Mouse (Mus musculus): ENCODE measurements at regions not wholly inside any gene's neighbourhood (a gene's known extent, or its start where the extent isn't known, plus 50 kb on each side); places are given as distances from the start of the nearest gene placed in this dataset.

GRCm38 (mm10) chr3:137751732-137752260 lies 80.5 kb downstream of the Gm21962 start:
- no peak for ATAC-seq (ENCODE audit: low FRiP score, low read depth)
- TF ChIP-seq POLR2A (IDR thresholded peaks at IDR 0.05; ENCODE audit: borderline replicate concordance, extremely low read depth, insufficient read depth, insufficient read length): no peak
- Histone ChIP-seq H3K9ac (ENCODE audit: low read depth, low read length, severe bottlenecking) (no peak overlapping the region), H3K27ac (replicated peaks; ENCODE audit: low read depth, low read length) (no peak overlapping the region), H3K36me3 (ENCODE audit: control insufficient read depth, insufficient read depth, low read length) (no peaks in the 10 kb centered on the region), H3K9me3 (ENCODE audit: control insufficient read depth, low read length) (no peaks in the 10 kb centered on the region), H3K4me2 (replicated peaks; ENCODE audit: low read depth, low read length, severe bottlenecking) (no peak overlapping the region), H3K27me3 (ENCODE audit: control insufficient read depth, insufficient read depth, low read length) (no peaks in the 10 kb centered on the region), H3K4me1 (ENCODE audit: control insufficient read depth, insufficient read depth, low read length) (peaks cover 7% of the 10 kb centered on the region), H3K4me3 (replicated peaks; ENCODE audit: low read length) (no peak overlapping the region)
- no peak for DNase-seq (ENCODE audit: low spot score)
- 89% methylated on average over 9 of the region's 9 CpGs for WGBS

GRCm38 (mm10) chr3:137752447-137753256 lies 81.3 kb downstream of the Gm21962 start:
- Histone ChIP-seq H3K4me2 (replicated peaks; ENCODE audit: low read depth, low read length, severe bottlenecking) (peak overlapping the region; percentile 48), H3K4me3 (replicated peaks; ENCODE audit: low read length) (peak overlapping the region; percentile 30), H3K36me3 (ENCODE audit: control insufficient read depth, insufficient read depth, low read length) (no peaks in the 10 kb centered on the region), H3K27ac (replicated peaks; ENCODE audit: low read depth, low read length) (peak overlapping the region; percentile 38; the same call in 1 of the 2 replicates), H3K4me1 (ENCODE audit: control insufficient read depth, insufficient read depth, low read length) (peaks cover 7% of the 10 kb centered on the region), H3K27me3 (ENCODE audit: control insufficient read depth, insufficient read depth, low read length) (no peaks in the 10 kb centered on the region), H3K9ac (ENCODE audit: low read depth, low read length, severe bottlenecking) (0 out of 2 replicates have a peak overlapping the region, but pooled peaks have one; percentile 9), H3K9me3 (ENCODE audit: control insufficient read depth, low read length) (no peaks in the 10 kb centered on the region)
- WGBS: 12% methylated on average over 24 of the region's 25 CpGs
- TF ChIP-seq POLR2A (IDR thresholded peaks at IDR 0.05; ENCODE audit: borderline replicate concordance, extremely low read depth, insufficient read depth, insufficient read length): no peak
- ATAC-seq (ENCODE audit: low FRiP score, low read depth) (peak; percentile 94), DNase-seq (ENCODE audit: low spot score) (peak; percentile 93)

- no peaks in the 10 kb centered on the region for H3K27me3 ChIP-seq (ENCODE audit: control insufficient read depth, insufficient read depth, low read length)
- 0 out of 2 replicates have a peak overlapping the region, but pooled peaks have one; percentile 9 for H3K9ac ChIP-seq (ENCODE audit: low read depth, low read length, severe bottlenecking)
- peak overlapping the region; percentile 48 for H3K4me2 ChIP-seq (replicated peaks; ENCODE audit: low read depth, low read length, severe bottlenecking)
- TF ChIP-seq POLR2A (IDR thresholded peaks at IDR 0.05; ENCODE audit: borderline replicate concordance, extremely low read depth, insufficient read depth, insufficient read length): no peak
- H3K4me1 ChIP-seq (ENCODE audit: control insufficient read depth, insufficient read depth, low read length): peaks cover 7% of the 10 kb centered on the region
- DNase-seq (ENCODE audit: low spot score) (no peak), ATAC-seq (ENCODE audit: low FRiP score, low read depth) (no peak)
- no peaks in the 10 kb centered on the region for H3K36me3 ChIP-seq (ENCODE audit: control insufficient read depth, insufficient read depth, low read length)
- H3K9me3 ChIP-seq (ENCODE audit: control insufficient read depth, low read length): no peaks in the 10 kb centered on the region
- H3K27ac ChIP-seq (replicated peaks; ENCODE audit: low read depth, low read length): no peak overlapping the region
- 0 out of 2 replicates have a peak overlapping the region, but pooled peaks have one; percentile 30 for H3K4me3 ChIP-seq (replicated peaks; ENCODE audit: low read length)
- WGBS: 59% methylated on average over 7 of the region's 7 CpGs
Observed at GRCm38 (mm10) chr3:137753257-137753654, 81.9 kb downstream of the Gm21962 start.

GRCm38 (mm10) chr3:137755391-137755790 lies 84.1 kb downstream of the Gm21962 start:
- Histone ChIP-seq H3K4me1 (ENCODE audit: control insufficient read depth, insufficient read depth, low read length) (peaks cover 5% of the 10 kb centered on the region), H3K36me3 (ENCODE audit: control insufficient read depth, insufficient read depth, low read length) (no peaks in the 10 kb centered on the region), H3K9me3 (ENCODE audit: control insufficient read depth, low read length) (no peaks in the 10 kb centered on the region), H3K27me3 (ENCODE audit: control insufficient read depth, insufficient read depth, low read length) (no peaks in the 10 kb centered on the region), H3K9ac (ENCODE audit: low read depth, low read length, severe bottlenecking) (no peak overlapping the region), H3K4me2 (replicated peaks; ENCODE audit: low read depth, low read length, severe bottlenecking) (no peak overlapping the region), H3K4me3 (replicated peaks; ENCODE audit: low read length) (no peak overlapping the region), H3K27ac (replicated peaks; ENCODE audit: low read depth, low read length) (no peak overlapping the region)
- no peak for DNase-seq (ENCODE audit: low spot score)
- WGBS: 89% methylated on average over 5 of the region's 5 CpGs
- no peak for TF ChIP-seq POLR2A (IDR thresholded peaks at IDR 0.05; ENCODE audit: borderline replicate concordance, extremely low read depth, insufficient read depth, insufficient read length)
- ATAC-seq (ENCODE audit: low FRiP score, low read depth): no peak

GRCm38 (mm10) chr3:137762213-137762884 lies 91.0 kb downstream of the Gm21962 start:
- no peaks in the 10 kb centered on the region for H3K4me1 ChIP-seq (ENCODE audit: control insufficient read depth, insufficient read depth, low read length)
- H3K36me3 ChIP-seq (ENCODE audit: control insufficient read depth, insufficient read depth, low read length): no peaks in the 10 kb centered on the region
- no peak overlapping the region for H3K4me2 ChIP-seq (replicated peaks; ENCODE audit: low read depth, low read length, severe bottlenecking)
- H3K9ac ChIP-seq (ENCODE audit: low read depth, low read length, severe bottlenecking): no peak overlapping the region
- no peaks in the 10 kb centered on the region for H3K9me3 ChIP-seq (ENCODE audit: control insufficient read depth, low read length)
- H3K4me3 ChIP-seq (replicated peaks; ENCODE audit: low read length): no peak overlapping the region
- H3K27me3 ChIP-seq (ENCODE audit: control insufficient read depth, insufficient read depth, low read length): no peaks in the 10 kb centered on the region
- no peak for TF ChIP-seq POLR2A (IDR thresholded peaks at IDR 0.05; ENCODE audit: borderline replicate concordance, extremely low read depth, insufficient read depth, insufficient read length)
- no peak overlapping the region for H3K27ac ChIP-seq (replicated peaks; ENCODE audit: low read depth, low read length)
- no peak for DNase-seq (ENCODE audit: low spot score)
- WGBS: 72% methylated on average over 14 of the region's 14 CpGs
- no peak for ATAC-seq (ENCODE audit: low FRiP score, low read depth)
